Mouse (Mus musculus) thymus, postnatal 36 days (tissue): ENCODE data around the gene Aqp2.

Experiments used
- DNase-seq, 2 experiments: peaks; one replicate each; pipeline ENCODE4 v3.0.0; 2022; ENCODE audit warnings: mixed read lengths in 2 of 2

Aqp2 gene

DNA sequence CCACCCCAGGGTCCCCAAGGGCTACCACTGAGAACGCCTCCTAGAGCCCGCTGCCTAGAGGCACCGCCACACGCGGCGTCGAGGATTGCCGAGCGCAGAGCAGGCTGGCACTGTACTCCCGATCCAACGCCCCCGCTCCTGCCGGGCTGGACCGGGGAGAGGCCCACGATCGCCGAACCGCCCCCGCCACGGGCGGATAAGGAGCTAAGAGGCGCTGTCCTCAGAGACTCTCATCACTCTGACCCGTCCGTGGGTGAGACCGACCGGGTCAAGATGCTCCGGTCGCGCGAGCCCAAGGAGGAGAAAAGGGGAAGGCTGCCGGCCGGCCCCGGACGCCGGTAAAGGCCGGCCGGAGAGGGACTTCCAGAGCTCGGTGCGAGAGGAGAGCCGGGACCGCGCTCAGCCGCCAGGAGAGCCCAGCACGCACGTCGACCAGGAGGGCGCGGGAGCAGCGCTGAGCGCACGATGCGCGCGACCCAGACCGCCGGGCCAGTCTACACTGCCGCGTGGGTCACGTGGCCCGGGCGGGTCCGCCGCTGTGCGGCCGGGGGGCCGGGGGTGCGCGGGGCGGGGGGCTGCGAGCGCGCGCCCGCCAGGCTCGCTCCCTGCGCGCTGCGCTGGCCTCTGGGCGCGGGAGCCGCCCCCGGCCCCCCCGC lies 11.7 kb downstream of the Aqp2 start, which contains the start of gene Aqp5:
Gene Aqp5 (plus strand): TSS at position 354 of the 656 bp plus-strand sequence.
- DNase-seq, result no peak

DNA sequence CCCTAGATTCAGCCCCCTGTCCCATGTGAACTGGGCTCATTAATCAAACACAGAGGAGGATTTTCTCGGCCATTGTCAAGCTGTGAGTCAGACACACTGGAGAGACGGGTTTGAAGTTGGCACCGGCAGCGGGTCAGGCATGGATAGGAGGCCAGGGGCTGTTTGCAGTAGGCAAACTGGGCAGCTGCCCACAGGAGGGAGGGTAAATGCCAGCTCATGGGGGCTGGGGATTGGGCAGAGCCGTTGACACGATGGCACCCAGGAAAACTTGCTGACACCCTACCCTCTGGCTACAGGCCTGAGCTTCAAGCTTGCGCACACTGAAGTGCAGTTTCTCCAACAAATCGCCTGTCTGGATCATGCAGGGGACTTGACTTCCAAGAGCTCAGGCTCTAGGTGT lies 13.3 kb downstream of the Aqp2 start:
- DNase-seq, result no peak

DNA sequence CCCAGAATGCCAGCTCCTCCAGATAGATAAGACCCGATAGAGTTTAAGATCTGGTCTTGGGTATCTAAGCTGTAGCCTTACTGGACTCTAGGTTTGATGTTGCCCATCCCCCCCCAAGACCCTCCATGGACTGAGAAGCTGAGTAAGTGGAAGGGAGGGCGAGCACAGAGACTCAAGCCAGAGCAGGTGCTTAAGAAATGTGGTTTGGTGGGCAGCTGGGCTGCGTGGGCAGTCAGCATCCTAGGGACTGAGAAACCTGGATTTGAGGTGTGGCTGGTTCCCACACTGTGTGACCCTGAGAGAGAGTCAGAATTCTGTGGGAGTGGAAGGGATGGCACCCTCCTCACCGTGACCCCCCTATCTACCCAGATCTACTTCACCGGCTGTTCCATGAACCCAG lies 14.0 kb downstream of the Aqp2 start:
- DNase-seq, result no peak

- DNase-seq, result no peak
Measured at GRCm38 (mm10) chr15:99594951-99595350, 16.1 kb downstream of the Aqp2 start.

GRCm38 (mm10) chr15:99596056-99596687 lies 17.3 kb downstream of the Aqp2 start:
- peak; percentile 65 to 68 for DNase-seq

- no peak for DNase-seq
Measured at GRCm38 (mm10) chr15:99596841-99597240, 18.0 kb downstream of the Aqp2 start.

- DNase-seq, result no peak
Measured at GRCm38 (mm10) chr15:99597596-99597995, 18.7 kb downstream of the Aqp2 start.

DNA sequence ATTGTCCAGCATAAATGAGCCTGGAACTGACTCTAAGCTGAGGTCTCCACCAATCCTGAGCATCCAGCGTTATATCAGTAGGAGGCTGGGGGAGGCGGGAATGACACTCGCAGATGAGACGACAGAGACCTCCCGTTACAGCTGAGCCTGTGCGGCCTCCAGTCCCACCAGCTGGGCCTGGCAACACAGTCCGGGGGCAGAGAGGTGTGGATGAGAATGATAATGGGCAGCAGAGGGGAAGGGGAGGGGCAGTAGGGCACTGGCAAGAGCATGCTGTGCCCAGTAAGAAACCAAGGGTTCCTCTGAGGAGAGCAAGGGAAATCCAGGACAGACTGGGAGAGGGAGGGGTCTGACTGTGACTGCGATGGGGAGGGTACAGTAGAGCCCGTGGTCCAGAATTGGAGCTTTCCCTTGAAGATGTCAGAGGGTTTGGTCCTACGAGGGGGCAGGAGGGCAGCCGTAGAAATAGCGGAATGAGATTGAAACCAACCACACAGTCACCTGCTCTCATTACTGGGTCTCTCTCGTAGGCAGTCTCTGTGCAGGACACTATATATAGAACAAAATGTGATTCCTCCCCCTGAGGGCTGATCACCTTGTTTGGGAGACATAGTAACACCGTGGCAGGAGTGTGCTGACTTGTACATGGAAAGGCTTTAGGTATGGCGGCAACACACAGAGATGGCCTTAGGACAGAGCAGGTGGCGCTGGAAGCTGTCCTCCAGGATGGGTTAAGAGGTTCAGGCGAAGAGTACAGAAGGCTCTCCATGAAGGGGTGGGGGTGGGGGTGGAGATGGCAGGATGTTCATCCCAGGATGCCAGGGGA lies 20.6 kb downstream of the Aqp2 start:
- no peak for DNase-seq

- DNase-seq, result no peak
Measured at GRCm38 (mm10) chr15:99600986-99601822, 22.3 kb downstream of the Aqp2 start, which contains the start of gene Aqp6. Gene Aqp6, plus strand, starts transcription at chr15:99601400.

DNA sequence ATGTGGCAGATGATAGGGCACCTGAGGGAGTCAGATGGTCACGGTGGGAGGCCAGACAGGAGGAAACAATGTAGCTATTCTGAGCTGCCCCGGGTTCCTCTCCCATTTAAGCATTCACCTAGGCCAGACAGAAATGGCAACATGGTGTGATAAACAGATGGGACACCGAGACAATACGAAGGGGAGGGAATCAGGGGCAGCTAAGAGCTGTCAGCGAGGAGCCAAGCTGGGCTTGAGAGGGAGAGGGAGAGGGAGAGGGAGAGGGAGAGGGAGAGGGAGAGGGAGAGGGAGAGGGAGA lies 22.9 kb downstream of the Aqp2 start:
- DNase-seq, result no peak

- DNase-seq, result no peak
Measured at GRCm38 (mm10) chr15:99602206-99602820, 23.5 kb downstream of the Aqp2 start.

DNA sequence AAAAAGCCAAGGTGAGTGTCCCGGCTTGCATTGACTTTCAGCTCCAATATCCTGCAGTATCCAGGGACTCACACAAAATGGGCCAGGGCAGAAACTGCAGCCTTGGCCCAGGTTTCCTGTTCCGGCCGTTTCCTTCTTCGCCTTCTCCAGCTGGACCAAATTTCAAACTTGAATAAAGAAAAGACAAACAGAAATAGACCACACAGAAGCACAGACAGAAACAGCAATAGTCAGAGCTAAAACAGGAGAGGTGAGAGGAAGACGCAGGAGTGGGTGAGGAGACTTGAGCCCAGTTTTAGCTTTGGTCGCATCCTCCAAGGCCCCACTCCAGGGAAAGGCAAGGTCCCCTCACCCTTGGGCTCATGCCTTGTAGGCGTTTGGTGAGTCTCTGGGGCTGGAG lies 24.4 kb downstream of the Aqp2 start:
- DNase-seq, result no peak

DNA sequence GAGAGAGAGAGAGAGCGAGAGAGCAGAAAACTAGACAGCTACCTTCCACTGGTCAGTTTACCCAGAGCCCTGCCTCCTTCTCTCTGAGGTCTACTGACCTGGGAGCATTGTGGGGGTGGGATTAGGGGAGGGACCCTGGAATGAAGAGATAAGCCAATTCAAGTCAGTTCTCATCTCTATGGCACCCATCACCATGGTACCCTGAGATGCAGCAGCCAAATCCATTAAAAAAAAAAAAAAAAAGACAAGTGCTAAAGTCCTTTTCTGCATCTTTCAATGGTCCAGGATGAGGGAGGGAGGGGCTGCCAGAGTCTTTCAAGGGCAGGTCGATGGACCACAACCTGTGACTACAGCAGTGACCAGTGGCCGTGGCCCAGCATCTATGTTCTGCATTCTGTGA lies 26.7 kb downstream of the Aqp2 start:
- DNase-seq, result no peak

- no peak for DNase-seq
Measured at GRCm38 (mm10) chr15:99606515-99606914, 27.7 kb downstream of the Aqp2 start.

DNA sequence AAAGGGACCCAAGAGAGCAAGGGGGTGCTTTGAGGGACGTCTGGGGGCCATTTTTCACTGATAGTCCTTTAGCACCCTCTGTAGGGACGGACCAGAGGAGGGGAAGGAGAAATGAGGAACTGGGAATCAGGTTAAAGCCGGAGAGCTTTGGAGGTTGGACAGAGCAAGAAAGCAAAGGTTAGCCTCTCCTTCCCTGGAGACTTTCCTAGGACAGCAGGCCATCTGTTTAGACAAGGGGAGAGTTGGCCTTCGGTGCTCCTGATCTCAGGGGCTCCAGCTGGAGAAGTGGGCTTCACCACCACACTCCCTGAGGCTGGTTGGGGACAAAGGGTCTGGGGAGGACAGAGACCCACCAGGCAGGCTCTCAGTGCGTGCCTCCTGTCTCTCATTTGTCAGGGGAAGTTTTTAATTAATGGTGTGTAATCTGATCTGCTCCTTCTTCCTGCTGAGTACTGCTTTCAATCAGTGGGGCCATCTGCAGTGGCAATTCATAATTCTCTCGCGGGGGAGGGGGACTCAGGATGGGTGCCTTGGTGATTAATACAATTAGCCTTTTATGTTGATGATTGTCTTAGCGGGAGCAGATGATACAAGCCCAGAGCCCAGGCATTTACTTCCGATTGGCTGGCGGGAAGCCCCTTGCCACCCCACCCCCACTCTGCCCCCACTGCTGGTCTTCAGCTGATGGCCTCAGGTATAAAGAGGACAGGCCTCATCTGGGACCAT lies 28.7 kb downstream of the Aqp2 start:
- no peak for DNase-seq

- DNase-seq, result no peak
Measured at GRCm38 (mm10) chr15:99608382-99609125, 29.7 kb downstream of the Aqp2 start.

DNA sequence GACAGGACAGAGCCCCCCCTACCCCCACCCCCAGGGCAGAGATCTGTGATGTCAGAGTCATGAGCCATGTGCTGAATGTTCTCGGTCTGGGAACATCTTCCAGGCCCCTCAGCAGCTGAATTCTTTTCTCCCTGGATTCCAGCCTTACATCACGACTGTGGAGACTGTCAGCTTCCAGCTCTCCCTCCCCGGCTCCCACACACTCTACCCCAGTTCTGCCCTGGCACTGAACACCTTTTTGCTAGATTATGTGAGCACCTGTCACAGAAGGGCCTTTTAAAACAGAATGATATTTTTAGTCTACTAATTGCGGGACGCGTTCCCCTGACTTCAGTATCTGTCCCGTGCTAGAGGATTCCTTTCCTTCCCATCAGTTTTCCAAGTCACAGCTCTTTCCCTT lies 32.7 kb downstream of the Aqp2 start:
- DNase-seq, result no peak

GRCm38 (mm10) chr15:99614273-99614672 lies 35.4 kb downstream of the Aqp2 start:
- no peak for DNase-seq

DNA sequence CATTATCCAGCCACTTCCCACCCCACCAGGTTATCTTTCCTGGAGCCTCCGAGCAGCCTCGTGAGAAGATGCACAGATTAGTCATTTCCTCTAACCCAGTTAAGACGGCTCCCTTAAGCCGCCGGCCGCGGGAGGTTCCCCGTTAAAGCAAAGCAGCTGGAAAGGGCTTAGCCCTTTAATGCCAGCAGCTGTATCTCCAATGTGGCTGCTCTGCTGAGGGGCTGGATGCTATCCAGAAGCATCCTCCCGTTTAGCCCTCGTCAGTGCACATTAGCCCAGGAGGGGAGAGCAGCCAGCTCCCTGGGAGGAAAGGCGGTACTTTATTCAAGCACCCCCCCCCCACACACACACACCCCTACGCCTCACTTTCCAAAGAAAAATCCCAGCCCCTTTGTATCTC lies 35.9 kb downstream of the Aqp2 start:
- no peak for DNase-seq

DNA sequence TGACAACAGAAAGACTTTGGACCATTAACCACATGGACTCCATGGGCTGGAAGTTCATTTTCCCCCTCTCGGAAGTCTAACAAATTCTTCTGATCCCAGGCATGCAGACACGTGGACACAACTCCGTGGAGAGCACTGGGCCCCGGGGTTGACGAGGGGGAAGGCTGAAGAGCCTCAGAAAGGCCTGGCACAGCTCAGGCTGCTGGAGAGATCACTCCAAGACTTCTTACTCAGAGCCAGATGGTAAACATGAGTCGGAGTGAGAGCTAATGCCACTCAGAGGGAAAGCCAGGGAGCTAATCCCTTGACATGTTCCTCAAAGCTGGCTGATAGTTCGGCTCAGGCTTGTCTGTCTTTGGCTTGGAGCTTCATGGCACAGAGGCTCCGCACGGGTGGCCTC lies 36.4 kb downstream of the Aqp2 start:
- no peak for DNase-seq

DNA sequence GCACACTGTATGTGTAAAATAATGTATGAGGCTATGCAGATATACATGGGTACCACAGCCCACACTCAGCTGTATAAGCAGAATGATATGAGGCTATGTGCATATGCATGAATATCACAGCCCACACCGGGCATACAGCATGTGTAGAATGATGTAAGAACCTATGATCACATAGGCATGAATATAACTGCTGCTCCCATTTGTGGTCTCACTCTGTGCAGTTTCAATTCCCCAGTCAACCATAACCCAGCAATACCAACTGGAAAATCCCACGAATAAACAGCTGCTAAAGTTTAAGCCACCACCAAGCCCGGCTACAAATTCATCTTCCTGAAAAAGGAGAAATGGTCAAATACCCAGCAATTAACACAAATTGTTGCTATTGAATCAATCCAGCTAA lies 39.7 kb downstream of the Aqp2 start:
- DNase-seq, result no peak
